Mouse (Mus musculus) liver, postnatal 0 days (tissue): ENCODE data around the gene Odf4.

Experiments
- CTCF ChIP-seq: sonication (generic); IDR thresholded peaks from 2 replicates; pipeline ENCODE4 v1.5.1; 2016; ENCODE audit warnings: antibody characterized with exemption, low read depth
- EP300 ChIP-seq: IDR thresholded peaks from 2 replicates; pipeline ENCODE4 v1.6.1; 2016; ENCODE audit warnings: antibody characterized with exemption, low read depth, mild to moderate bottlenecking

GRCm38 (mm10) chr11:68926981-68927380, at the start of gene Odf4:
- TF ChIP-seq CTCF = no peak
- no peak for TF ChIP-seq EP300
